Mouse (Mus musculus): ENCODE data around the gene Mrps12. TPM values are rescaled to one million over a fixed set of nuclear protein-coding genes. Genes with fewer than 3 reads are reported as not detected.

Gene Mrps12
- polyA plus RNA-seq (2015; fragmentation: Illumina TruSeq; extraction: RNeasy Lipid Tissue Mini Kit (QIAGEN cat#74804); ENCODE audit: insufficient read depth, low replicate concordance): 43.0 TPM

DNA sequence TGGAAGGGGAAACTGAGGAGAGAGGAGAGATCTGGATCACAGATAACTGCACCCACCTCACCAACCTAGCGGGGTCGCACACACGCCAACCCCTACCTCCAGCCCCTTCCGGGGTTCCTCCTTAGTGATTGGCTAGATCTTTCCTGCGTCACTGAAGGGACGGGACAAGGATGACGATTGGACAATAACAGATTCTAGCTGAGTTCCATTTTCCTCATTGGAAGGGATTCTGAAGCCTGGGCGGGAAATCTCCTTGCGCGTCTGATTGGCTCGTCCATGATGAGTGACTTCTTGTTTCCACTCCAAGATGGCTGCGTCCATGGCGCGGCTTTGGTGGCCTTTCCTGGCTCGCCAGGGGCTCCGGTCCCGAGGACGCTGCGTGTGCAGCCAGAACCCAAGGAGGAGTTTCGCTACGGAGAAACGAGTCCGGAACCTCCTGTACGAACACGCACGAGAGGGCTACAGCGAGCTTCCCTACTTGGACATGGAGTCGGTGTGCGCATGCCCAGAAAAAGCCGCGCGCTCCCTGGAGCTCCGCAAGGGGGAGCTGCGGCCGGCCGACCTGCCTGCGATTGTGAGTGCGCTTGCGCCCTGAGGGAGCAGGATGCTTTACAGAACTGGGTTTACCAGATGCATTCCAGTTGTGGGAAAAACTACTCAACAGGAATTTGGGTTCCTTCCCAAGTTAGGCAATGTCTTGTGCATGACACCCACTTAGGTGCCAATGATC, at the start of gene Mrps12, which contains the start of gene Sars2:
Mrps12 (minus strand) TSS at position 112 of the 730 bp plus-strand sequence.
Sars2 (plus strand) TSS at position 284 of the 730 bp plus-strand sequence.

DNA sequence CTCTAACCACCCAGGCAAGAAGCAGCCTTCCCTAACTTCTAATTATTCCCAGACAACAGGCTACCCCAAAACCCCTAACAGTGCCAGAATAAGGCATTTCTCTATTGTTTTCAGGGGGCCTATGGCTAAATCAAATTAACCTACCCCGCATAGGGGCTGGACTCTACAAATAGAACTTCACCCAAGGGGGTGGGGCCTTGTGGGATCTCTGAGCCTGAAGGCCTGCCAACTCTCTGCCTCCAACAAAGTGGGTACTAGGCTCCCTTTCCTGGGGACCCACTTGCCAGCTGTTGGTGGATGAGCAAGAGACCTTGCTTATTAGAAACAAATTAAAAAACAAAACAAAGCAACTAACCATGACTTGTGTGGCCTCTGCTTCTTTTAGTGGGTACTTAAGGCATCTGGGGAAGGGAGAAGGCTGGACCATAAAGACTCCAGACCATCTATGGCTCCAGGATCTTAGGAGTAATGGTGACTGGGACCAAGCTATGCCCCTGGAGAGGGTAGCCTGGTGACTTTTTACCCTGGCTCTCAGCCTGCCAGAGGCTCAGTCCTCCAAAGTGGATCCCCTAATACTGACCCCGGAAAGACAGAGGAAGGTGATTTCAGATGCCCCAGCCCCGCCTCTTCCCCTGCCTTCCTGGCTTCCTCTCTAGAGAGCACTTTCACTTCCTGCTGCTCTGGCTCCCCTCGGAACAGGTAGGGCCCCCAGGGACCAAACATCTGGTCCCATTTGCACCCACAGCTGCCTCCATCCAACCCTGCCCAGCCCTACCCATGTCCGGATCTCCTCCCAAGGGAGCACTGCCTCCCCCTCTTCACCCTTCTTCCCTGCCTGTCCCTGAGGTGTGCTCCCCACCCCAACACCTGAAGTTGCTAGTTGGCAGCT, 46.9 kb upstream of the Mrps12 start, which contains the start of gene Rinl:
Rinl (plus strand) TSS at position 663 of the 889 bp plus-strand sequence.

DNA sequence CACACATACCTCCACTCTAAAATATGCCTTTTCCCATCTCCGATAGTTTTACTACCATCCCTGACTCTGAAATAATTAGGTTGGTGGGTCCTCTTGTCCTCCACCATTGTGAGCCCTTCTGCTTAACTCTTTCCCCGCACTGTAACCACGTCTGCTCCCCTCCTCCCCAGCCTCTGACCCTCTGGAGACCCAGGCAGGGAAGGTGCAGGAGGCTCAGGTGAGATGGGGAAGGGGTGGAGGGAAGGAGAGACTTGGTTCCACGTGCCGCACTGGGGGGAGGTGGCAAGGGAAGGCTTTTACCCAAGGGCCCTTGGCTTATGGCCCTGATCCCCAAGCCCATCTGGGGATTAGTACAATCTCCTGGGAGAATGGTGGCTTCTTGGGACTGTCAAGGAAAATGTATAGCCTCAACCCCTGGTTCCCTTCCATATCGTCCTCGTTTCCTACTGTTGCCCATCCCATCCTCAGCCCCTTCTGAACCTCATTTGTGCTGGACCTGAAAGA, 25.9 kb upstream of the Mrps12 start, which contains the start of gene Nfkbib:
Nfkbib (minus strand) TSS at position 51 of the 504 bp plus-strand sequence.

DNA sequence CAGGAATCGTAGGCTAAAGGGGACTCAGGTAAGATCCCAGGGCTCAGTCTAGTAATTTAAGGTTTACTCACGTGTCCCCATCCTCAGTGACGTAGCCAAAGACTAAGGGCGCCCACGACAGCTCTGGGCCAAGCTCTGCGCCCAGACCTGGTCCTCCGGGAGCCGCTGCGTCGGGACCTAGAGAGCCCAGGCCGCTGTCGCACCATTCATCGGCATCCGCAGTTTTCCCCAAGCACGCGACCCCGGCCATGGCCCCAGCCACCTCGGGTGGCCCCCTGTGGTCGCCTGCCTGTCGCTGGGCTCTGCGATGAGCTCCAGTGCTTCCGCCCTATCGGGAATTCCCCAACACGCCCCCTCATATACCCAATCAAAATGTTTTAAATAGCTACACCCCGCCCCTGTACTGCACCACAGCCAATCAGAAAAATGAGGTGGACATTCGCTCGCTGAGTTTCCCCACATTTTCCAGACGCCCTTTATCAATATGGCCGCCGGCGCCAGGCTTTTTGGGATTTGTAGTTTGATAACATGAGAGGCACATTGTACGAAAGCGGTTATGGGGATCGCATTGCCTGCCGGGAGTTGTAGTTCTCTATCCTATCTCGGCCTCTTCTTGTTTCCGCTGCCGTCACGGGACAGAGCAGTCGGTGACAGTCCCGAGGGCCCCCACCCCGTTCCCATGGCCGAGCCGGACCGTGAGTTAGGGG, 24.7 kb upstream of the Mrps12 start, which contains the start of gene Sirt2:
Sirt2 (plus strand) TSS at position 563 of the 707 bp plus-strand sequence.

DNA sequence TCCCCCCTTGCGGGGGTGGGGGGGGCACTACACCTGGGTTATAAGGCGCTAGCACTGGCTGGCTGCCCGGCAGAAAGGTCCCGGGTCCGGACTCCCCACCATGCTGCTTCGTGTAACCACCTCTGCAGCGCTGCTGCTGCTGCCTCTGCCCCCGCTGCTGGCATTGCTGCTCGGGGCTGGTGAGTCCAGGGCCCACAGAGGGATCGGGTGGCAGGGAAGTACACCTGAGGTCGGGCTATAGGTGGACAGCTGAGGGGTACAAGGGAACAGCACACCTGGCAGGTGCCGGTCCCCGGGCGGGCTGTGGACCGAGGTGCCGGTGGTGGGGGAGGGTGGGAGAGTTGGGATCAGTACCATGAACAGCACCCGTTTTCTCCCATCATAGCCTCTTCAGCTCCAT, 14.5 kb upstream of the Mrps12 start, which contains the start of gene Ccer2:
Ccer2 (plus strand) TSS at position 96 of the 400 bp plus-strand sequence.

DNA sequence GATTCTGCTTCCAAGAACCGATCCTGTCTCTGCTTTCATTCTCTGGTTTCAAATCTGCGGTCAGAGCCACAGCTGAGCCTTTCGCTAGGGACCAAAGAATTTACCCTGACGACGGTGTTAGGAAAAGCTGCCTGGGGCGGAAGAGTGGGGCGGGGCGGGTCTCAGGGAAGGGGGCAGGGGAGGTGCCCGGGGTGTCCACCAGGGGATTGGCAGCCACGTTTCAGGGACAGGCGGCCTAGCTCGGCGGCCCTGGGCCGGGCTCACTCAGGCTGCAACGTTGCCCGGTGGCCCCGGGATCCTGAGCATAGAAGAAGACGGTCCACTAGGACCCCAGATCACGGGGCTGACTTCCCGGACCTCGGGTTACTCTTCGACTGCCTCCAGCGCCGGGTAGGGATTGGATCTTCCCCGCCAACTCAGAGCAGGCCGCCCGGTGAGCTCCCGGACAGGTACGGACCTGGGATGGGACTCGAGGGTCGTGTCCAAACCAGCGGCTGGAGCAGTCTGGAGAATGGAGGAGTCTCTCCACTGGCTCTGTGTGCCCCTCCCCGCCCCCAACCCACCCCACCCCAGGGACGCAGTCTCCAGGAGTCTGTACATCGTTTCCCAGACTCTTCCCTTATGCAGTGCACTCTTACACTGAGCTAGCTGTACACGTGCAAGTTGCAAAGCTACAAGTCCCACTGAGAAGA, 24.9 kb downstream of the Mrps12 start, which contains the start of gene Fbxo17:
Fbxo17 (plus strand) TSS at position 215 of the 692 bp plus-strand sequence.

DNA sequence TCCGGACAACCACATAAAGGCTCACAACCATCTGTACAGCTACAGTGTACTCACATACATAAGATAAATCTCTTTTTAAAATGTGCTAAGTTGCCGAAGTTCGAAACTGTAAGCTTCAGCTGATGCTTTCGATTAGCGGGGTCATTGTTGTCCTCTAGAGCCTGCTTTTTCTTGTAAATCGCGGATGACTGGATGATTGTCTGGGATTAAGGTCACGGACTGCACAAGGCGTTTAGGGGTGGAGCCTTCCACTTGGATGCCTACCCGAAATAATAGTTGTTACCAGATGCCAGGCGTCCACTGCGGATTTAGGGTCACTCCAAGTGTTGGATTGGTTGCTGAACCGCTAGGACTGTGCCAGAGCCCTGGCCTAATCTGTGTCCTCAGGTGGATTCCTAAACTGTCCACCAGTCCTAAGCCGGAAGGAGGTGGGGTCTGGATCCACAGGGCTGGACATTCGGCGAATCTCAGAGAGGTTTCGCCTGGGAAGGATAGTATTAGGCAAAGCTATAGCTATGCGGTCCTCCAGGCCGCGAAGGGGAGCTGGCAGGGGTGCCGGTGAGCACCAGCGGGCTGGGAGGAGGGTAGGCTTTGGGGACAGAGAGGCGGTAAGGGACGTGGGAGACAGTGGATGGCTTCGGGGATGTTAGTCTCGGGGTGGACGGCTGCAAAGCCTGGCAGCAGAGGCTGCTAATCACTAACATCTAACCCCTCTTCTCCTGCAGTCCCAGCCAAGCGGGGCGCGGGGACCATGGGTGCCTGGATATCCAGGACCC, 48.9 kb downstream of the Mrps12 start, which contains the start of gene Fbxo27:
Fbxo27 (plus strand) TSS at position 305 of the 776 bp plus-strand sequence.

Other genes starting within 250 kb of the Mrps12 start
- not detected for gene Ifnl2, start 231.4 kb downstream of the Mrps12 start, polyA plus RNA-seq (2015; fragmentation: Illumina TruSeq; extraction: RNeasy Lipid Tissue Mini Kit (QIAGEN cat#74804); ENCODE audit: insufficient read depth, low replicate concordance)
- gene Ifnl3, start 219.0 kb downstream of the Mrps12 start, polyA plus RNA-seq (2015; fragmentation: Illumina TruSeq; extraction: RNeasy Lipid Tissue Mini Kit (QIAGEN cat#74804); ENCODE audit: insufficient read depth, low replicate concordance): not detected
- gene Sycn, start 200.9 kb downstream of the Mrps12 start, polyA plus RNA-seq (2015; fragmentation: Illumina TruSeq; extraction: RNeasy Lipid Tissue Mini Kit (QIAGEN cat#74804); ENCODE audit: insufficient read depth, low replicate concordance): 0.75 TPM
- 0.25 TPM for gene Nccrp1, start 194.6 kb downstream of the Mrps12 start, polyA plus RNA-seq (2015; fragmentation: Illumina TruSeq; extraction: RNeasy Lipid Tissue Mini Kit (QIAGEN cat#74804); ENCODE audit: insufficient read depth, low replicate concordance)
- gene Samd4b, start 143.7 kb downstream of the Mrps12 start, polyA plus RNA-seq (2015; fragmentation: Illumina TruSeq; extraction: RNeasy Lipid Tissue Mini Kit (QIAGEN cat#74804); ENCODE audit: insufficient read depth, low replicate concordance): 11.7 TPM
- gene Pak4, start 143.6 kb downstream of the Mrps12 start, polyA plus RNA-seq (2015; fragmentation: Illumina TruSeq; extraction: RNeasy Lipid Tissue Mini Kit (QIAGEN cat#74804); ENCODE audit: insufficient read depth, low replicate concordance): 4.7 TPM
- not detected for gene Acp7, start 110.5 kb downstream of the Mrps12 start, polyA plus RNA-seq (2015; fragmentation: Illumina TruSeq; extraction: RNeasy Lipid Tissue Mini Kit (QIAGEN cat#74804); ENCODE audit: insufficient read depth, low replicate concordance)
- gene Fbxo27, start 49.0 kb downstream of the Mrps12 start, polyA plus RNA-seq (2015; fragmentation: Illumina TruSeq; extraction: RNeasy Lipid Tissue Mini Kit (QIAGEN cat#74804); ENCODE audit: insufficient read depth, low replicate concordance): 1.8 TPM
- gene Fbxo17, start 25.0 kb downstream of the Mrps12 start, polyA plus RNA-seq (2015; fragmentation: Illumina TruSeq; extraction: RNeasy Lipid Tissue Mini Kit (QIAGEN cat#74804); ENCODE audit: insufficient read depth, low replicate concordance): 2.4 TPM
- gene Sars2, start 172 bp upstream of the Mrps12 start, polyA plus RNA-seq (2015; fragmentation: Illumina TruSeq; extraction: RNeasy Lipid Tissue Mini Kit (QIAGEN cat#74804); ENCODE audit: insufficient read depth, low replicate concordance): 4.0 TPM
- gene Ccer2, start 14.4 kb upstream of the Mrps12 start, polyA plus RNA-seq (2015; fragmentation: Illumina TruSeq; extraction: RNeasy Lipid Tissue Mini Kit (QIAGEN cat#74804); ENCODE audit: insufficient read depth, low replicate concordance): not detected
- gene Sirt2, start 24.9 kb upstream of the Mrps12 start, polyA plus RNA-seq (2015; fragmentation: Illumina TruSeq; extraction: RNeasy Lipid Tissue Mini Kit (QIAGEN cat#74804); ENCODE audit: insufficient read depth, low replicate concordance): 47.7 TPM
- gene Nfkbib, start 25.7 kb upstream of the Mrps12 start, polyA plus RNA-seq (2015; fragmentation: Illumina TruSeq; extraction: RNeasy Lipid Tissue Mini Kit (QIAGEN cat#74804); ENCODE audit: insufficient read depth, low replicate concordance): 8.3 TPM
- gene Rinl, start 47.1 kb upstream of the Mrps12 start, polyA plus RNA-seq (2015; fragmentation: Illumina TruSeq; extraction: RNeasy Lipid Tissue Mini Kit (QIAGEN cat#74804); ENCODE audit: insufficient read depth, low replicate concordance): 77.4 TPM
- gene Hnrnpl, start 66.7 kb upstream of the Mrps12 start, polyA plus RNA-seq (2015; fragmentation: Illumina TruSeq; extraction: RNeasy Lipid Tissue Mini Kit (QIAGEN cat#74804); ENCODE audit: insufficient read depth, low replicate concordance): 532 TPM
- gene Ech1, start 83.4 kb upstream of the Mrps12 start, polyA plus RNA-seq (2015; fragmentation: Illumina TruSeq; extraction: RNeasy Lipid Tissue Mini Kit (QIAGEN cat#74804); ENCODE audit: insufficient read depth, low replicate concordance): 60.7 TPM
- gene Lgals4, start 92.0 kb upstream of the Mrps12 start, polyA plus RNA-seq (2015; fragmentation: Illumina TruSeq; extraction: RNeasy Lipid Tissue Mini Kit (QIAGEN cat#74804); ENCODE audit: insufficient read depth, low replicate concordance): 26.4 TPM
- gene Lgals7, start 122.0 kb upstream of the Mrps12 start, polyA plus RNA-seq (2015; fragmentation: Illumina TruSeq; extraction: RNeasy Lipid Tissue Mini Kit (QIAGEN cat#74804); ENCODE audit: insufficient read depth, low replicate concordance): not detected
- gene Capn12, start 139.6 kb upstream of the Mrps12 start, polyA plus RNA-seq (2015; fragmentation: Illumina TruSeq; extraction: RNeasy Lipid Tissue Mini Kit (QIAGEN cat#74804); ENCODE audit: insufficient read depth, low replicate concordance): not detected
- 115 TPM for gene Actn4, start 220.5 kb upstream of the Mrps12 start, polyA plus RNA-seq (2015; fragmentation: Illumina TruSeq; extraction: RNeasy Lipid Tissue Mini Kit (QIAGEN cat#74804); ENCODE audit: insufficient read depth, low replicate concordance)
- 219 TPM for gene Eif3k, start 240.0 kb upstream of the Mrps12 start, polyA plus RNA-seq (2015; fragmentation: Illumina TruSeq; extraction: RNeasy Lipid Tissue Mini Kit (QIAGEN cat#74804); ENCODE audit: insufficient read depth, low replicate concordance)
- gene Map4k1, start 240.2 kb upstream of the Mrps12 start, polyA plus RNA-seq (2015; fragmentation: Illumina TruSeq; extraction: RNeasy Lipid Tissue Mini Kit (QIAGEN cat#74804); ENCODE audit: insufficient read depth, low replicate concordance): 73.6 TPM